Mouse (Mus musculus) layer of hippocampus, adult 2 months (tissue): ENCODE data around the gene Mrpl53. TPM values are rescaled to one million over a fixed set of nuclear protein-coding genes. Genes with fewer than 3 reads are reported as not detected.
"Not testable (repeated sequence)": the region's sequence is repeated elsewhere in the genome, so short reads cannot be mapped to it uniquely, and the experiment has no call there.

Experiments used
- DNase-seq, 2 experiments: peaks; one replicate each; pipeline ENCODE4 v3.0.0; 2022; ENCODE audit warnings: low spot score in 2 of 2
- H3K27ac ChIP-seq: fragments of 200-600 bp; 2 replicates; pipeline ENCODE4 v1.8.1; 2022
- H3K4me3 ChIP-seq: fragments of 200-600 bp; 2 replicates; pipeline ENCODE4 v1.8.1; 2022; ENCODE audit warnings: mild to moderate bottlenecking
- CTCF ChIP-seq: fragments of 200-600 bp; conservative IDR thresholded peaks from 2 replicates; pipeline ENCODE4 v1.8.1; 2022; ENCODE audit warnings: antibody characterized with exemption, mild to moderate bottlenecking, moderate library complexity
- microRNA-seq, 2 experiments: library from miRNA; unstranded; fragments of <30 nt; microRNA quantifications; one replicate each; pipeline ENCODE4 v1.2.0; 2021
- total RNA-seq, 2 experiments: library from RNA; stranded (reverse); gene quantifications; 2 replicates each; pipeline ENCODE4 v1.2.3; 2021

Mrpl53 gene
- total RNA-seq, 2 experiments from 2014 or later: 64.9 to 67.4 TPM

- DNase-seq: no peak
- Histone ChIP-seq H3K27ac (no peak overlapping the region), H3K4me3 (no peak overlapping the region)
- no peak for TF ChIP-seq CTCF
Measured at GRCm38 (mm10) chr6:83151721-83152120, 42.9 kb downstream of the Mrpl53 start.

- no peak for TF ChIP-seq CTCF
- Histone ChIP-seq H3K4me3 (no peak overlapping the region), H3K27ac (no peak overlapping the region)
- no peak for DNase-seq
Measured at GRCm38 (mm10) chr6:83153038-83153437, 44.2 kb downstream of the Mrpl53 start.

- TF ChIP-seq CTCF: no peak
Measured at GRCm38 (mm10) chr6:83153485-83153884, 44.6 kb downstream of the Mrpl53 start.

GRCm38 (mm10) chr6:83155552-83156238 lies 46.9 kb downstream of the Mrpl53 start:
- Histone ChIP-seq H3K4me3 (peak overlapping the region; percentile 78), H3K27ac (peak overlapping the region; percentile 83)
- no peak for TF ChIP-seq CTCF
- DNase-seq: peak in 1 of 2 experiments; percentile 43

More at GRCm38 (mm10) chr6:83153485-83153884, 44.6 kb downstream of the Mrpl53 start:
- DNase-seq: no peak
- Histone ChIP-seq H3K27ac (no peak overlapping the region), H3K4me3 (no peak overlapping the region)

GRCm38 (mm10) chr6:83156259-83156684 lies 47.4 kb downstream of the Mrpl53 start, which contains the start of the genes Wdr54 and 1700003E16Rik:
Wdr54 (minus strand) TSS chr6:83156397.
1700003E16Rik (plus strand) TSS chr6:83156404.
- no peak for TF ChIP-seq CTCF
- peak; percentile 71 to 72 for DNase-seq
- peak within 1 kb of the TSS; percentile 83 for H3K27ac ChIP-seq
- H3K4me3 ChIP-seq: peak within 1 kb of the TSS; percentile 78

GRCm38 (mm10) chr6:83159456-83159855 lies 50.6 kb downstream of the Mrpl53 start:
- not testable (repeated sequence) for DNase-seq, H3K27ac ChIP-seq
- TF ChIP-seq CTCF: peak; percentile 69

More at GRCm38 (mm10) chr6:83159456-83159855, 50.6 kb downstream of the Mrpl53 start:
- H3K4me3 ChIP-seq: not testable (repeated sequence)

Small RNA genes within 50 kb of the gene (microRNA-seq; reads per million reads assigned to microRNA genes)
- 0 reads per million in 2 experiments for gene Mir3470a

Other genes with a start within 250 kb of the Mrpl53 start
- gene Sema4f, start 169.3 kb upstream of the Mrpl53 start, total RNA-seq: 10 to 100 TPM; 41.0 to 44.0 TPM
- gene M1ap, start 162.1 kb upstream of the Mrpl53 start, total RNA-seq: not detected
- gene Dok1, start 75.6 kb upstream of the Mrpl53 start, total RNA-seq: 1 to 10 TPM; 3.2 to 3.3 TPM
- gene Loxl3, start 74.9 kb upstream of the Mrpl53 start, total RNA-seq: 1 to 10 TPM; 2.4 to 3.5 TPM
- gene Aup1, start 54.5 kb upstream of the Mrpl53 start, total RNA-seq: 100 to 1,000 TPM; 131 to 133 TPM
- gene Htra2, start 53.8 kb upstream of the Mrpl53 start, total RNA-seq: 10 to 100 TPM; 52.9 to 54.5 TPM
- gene Dqx1, start 51.2 kb upstream of the Mrpl53 start, total RNA-seq: under 1 TPM; 0.69 to 0.79 TPM
- gene Tlx2, start 38.7 kb upstream of the Mrpl53 start, total RNA-seq: not detected
- 10 to 100 TPM; 36.3 to 37.5 TPM for gene Pcgf1, start 31.2 kb upstream of the Mrpl53 start, total RNA-seq
- under 1 TPM in 1 of 2 experiments, not detected in 1; 0.86 TPM for gene Lbx2, start 22.7 kb upstream of the Mrpl53 start, total RNA-seq
- gene Ccdc142, start 7.4 kb upstream of the Mrpl53 start, total RNA-seq: 1 to 10 TPM; 7.7 to 9.1 TPM
- 1 to 10 TPM; 8.5 to 9.5 TPM for gene Gm42688, start 7.4 kb upstream of the Mrpl53 start, total RNA-seq
- gene Mogs, start 6.5 kb downstream of the Mrpl53 start, total RNA-seq: 10 to 100 TPM; 24.0 to 26.4 TPM
- 10 to 100 TPM; 55.9 to 56.1 TPM for gene Wbp1, start 12.5 kb downstream of the Mrpl53 start, total RNA-seq
- gene Ino80b, start 16.4 kb downstream of the Mrpl53 start, total RNA-seq: 10 to 100 TPM; 22.3 to 25.4 TPM
- gene Rtkn, start 26.4 kb downstream of the Mrpl53 start, total RNA-seq: 10 to 100 TPM; 80.0 to 84.0 TPM
- 10 to 100 TPM; 25.0 to 32.0 TPM for gene Wdr54, start 47.4 kb downstream of the Mrpl53 start, total RNA-seq
- gene 1700003E16Rik, start 47.4 kb downstream of the Mrpl53 start, total RNA-seq: 10 to 100 TPM; 21.8 to 21.9 TPM
- 100 to 1,000 TPM; 400 to 422 TPM for gene Dctn1, start 56.9 kb downstream of the Mrpl53 start, total RNA-seq
- under 1 TPM; 0.44 to 0.98 TPM for gene Slc4a5, start 110.8 kb downstream of the Mrpl53 start, total RNA-seq
- gene Mthfd2, start 216.9 kb downstream of the Mrpl53 start, total RNA-seq: 1 to 10 TPM; 5.8 to 7.1 TPM
- gene Mob1a, start 217.0 kb downstream of the Mrpl53 start, total RNA-seq: 10 to 100 TPM; 16.2 to 22.2 TPM
- 10 to 100 TPM; 46.0 to 49.4 TPM for gene Bola3, start 240.1 kb downstream of the Mrpl53 start, total RNA-seq